Mouse (Mus musculus): ENCODE measurements around the gene Ly6g6d.

GRCm38 (mm10) chr17:35029691-35030532, 48.0 kb downstream of the Ly6g6d start:
- TF ChIP-seq POLR2A (IDR thresholded peaks at IDR 0.05; ENCODE audit: extremely low read depth, insufficient read depth, low read length): no peak
- peak; percentile 82 for TF ChIP-seq CTCF (IDR thresholded peaks at IDR 0.05; ENCODE audit: low read depth, low read length)
